Mouse (Mus musculus): ENCODE results near the gene Rbms3.

Rbms3 gene

GRCm38 (mm10) chr9:117484396-117484795, 145.3 kb downstream of the Rbms3 start:
- no peak for DNase-seq (ENCODE audit: low read depth)

GRCm38 (mm10) chr9:117476753-117477152, 153.0 kb downstream of the Rbms3 start:
- no peak for DNase-seq (ENCODE audit: low read depth)

- no peak for DNase-seq (ENCODE audit: low read depth)
Measured at GRCm38 (mm10) chr9:117452816-117453215, 176.9 kb downstream of the Rbms3 start.

DNA sequence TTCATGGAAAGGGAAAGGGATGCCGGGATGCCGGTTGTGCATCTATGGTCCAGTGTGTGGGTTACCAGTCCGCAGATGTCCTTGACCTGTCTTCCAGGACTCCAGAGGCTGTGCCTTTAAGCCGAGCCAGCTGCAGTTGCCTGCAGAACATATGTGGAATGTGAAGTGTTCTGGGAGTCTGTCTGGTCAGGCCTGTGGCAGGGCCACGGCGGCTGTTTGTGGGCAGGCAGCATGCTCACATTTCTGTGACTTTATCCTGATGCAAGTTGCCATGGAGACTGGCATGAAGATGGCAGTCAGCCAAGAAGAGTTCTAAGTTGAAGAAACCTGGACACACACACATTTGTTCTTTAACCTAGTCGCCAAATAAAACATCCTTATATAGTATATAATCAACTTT, 187.1 kb downstream of the Rbms3 start:
- DNase-seq (ENCODE audit: low read depth): peak; percentile 9

DNA sequence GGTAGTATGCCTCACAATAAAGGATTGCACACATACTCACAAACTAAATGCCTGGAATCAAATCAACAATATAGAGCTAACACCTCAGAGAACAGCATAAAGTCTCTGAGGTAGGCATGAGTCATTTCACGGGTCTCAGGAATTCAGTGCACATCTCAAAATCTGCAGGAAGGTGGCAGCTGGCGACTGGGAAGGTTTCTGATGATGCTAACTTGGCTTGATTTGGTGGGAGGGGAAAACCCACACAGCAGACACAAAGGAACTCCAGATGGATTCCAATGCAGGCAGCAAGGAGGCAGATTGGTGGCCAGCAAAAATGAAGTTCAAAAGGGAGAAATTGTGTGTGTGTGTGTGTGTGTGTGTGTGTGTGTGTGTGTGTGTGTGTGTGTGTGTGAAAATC, 193.9 kb downstream of the Rbms3 start:
- DNase-seq (ENCODE audit: low read depth): no peak

DNA sequence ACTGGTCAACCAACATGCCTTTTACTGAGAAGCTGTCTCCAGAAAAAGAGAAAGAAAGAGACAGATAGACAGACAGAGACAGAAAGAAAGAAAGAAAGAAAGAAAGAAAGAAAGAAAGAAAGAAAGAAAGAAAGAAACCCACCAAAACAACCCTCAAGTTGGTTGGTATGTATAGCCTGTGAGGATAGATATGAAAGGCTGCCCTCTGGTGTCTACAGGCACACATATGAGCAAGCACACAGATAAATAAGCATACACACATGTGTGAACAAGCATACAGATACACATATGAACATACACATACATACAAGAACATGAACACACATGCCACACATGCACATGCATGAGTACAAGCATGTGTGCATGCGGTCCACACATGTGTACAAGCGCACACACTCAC, 199.0 kb downstream of the Rbms3 start:
- no peak for DNase-seq (ENCODE audit: low read depth)

DNA sequence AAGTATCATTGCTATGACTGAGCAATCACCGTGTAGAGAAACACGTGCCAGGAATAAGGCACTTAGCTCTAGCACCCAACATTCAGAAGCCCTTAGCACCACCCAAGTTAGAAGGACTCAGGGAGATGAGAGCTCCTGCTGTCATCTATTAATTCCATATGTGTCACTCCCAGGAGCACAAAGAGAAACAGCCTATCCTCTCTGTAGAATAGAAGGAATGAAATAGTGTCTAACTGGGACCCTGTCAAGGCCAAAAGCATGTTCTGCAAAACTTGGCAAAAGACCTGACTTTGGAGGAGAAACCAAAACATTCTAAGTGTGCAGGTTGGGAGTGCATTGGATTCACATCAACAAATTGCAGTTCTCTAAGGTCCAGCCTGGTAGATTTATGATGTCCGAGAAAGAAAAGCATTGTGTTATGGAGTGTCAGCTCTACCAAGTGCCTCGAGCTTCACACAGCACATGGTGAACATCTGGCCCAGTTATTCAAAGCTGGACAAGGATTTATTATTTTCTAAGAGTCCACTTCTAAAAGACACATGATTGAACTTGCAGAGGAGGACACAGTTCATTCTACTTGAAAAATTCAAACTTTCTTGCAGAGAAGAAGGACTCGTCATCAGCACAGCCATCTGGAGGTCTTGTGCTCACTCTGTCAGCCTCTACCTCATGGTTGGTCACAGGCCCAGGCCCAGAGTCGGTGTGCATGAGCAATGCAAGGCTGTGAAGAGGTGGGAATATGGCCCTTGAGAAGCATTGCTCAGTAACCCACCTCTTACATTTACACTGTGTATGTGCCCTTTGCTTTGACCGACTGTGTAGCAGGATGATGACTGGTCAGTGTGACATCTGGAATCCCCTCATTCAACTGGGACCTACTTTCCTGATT, 200.3 kb downstream of the Rbms3 start:
- no peak for DNase-seq (ENCODE audit: low read depth)

- DNase-seq (ENCODE audit: low read depth): no peak
Measured at GRCm38 (mm10) chr9:117423259-117423658, 206.5 kb downstream of the Rbms3 start.

- no peak for DNase-seq (ENCODE audit: low read depth)
Measured at GRCm38 (mm10) chr9:117419874-117420485, 209.7 kb downstream of the Rbms3 start.

DNA sequence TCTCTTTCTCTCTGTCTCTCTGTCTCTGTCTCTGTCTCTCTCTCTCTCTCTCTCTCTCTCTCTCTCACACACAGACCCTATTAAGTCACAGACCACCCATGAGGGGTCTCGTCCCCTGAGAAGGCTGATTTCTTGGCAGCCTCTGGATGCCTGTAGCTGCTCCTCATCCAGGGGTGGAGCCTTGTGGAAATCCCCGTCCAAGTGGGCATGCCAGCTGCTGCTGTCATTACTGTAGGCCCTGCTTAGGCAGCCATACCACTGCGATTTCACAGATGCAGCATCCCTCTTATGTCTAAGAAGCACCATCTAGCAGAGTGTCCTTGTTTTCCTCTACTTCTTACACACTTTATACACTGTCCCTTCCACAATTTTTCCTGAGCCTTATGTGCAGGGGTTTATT, 216.5 kb downstream of the Rbms3 start:
- no peak for DNase-seq (ENCODE audit: low read depth)

DNA sequence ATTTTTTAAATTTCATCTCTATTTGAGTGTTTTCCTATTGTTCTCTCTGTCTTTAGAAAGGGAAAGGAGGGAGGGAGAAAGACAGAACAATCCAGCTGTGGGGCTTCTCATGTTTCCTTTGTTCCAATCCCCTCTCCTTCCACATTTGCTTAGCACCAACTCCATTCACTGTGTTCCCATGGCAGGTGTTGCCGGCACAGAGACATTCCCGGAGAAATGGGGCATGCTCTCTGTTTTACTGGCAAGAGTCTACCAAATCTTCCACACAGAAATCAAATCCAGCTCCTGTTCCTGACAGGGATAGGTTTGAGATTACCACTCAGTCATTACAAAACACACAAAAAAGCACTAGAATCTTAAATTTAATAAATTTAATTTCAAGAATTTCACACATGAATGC, 217.1 kb downstream of the Rbms3 start:
- DNase-seq (ENCODE audit: low read depth): no peak

GRCm38 (mm10) chr9:117404621-117405020, 225.1 kb downstream of the Rbms3 start:
- DNase-seq (ENCODE audit: low read depth): no peak

DNA sequence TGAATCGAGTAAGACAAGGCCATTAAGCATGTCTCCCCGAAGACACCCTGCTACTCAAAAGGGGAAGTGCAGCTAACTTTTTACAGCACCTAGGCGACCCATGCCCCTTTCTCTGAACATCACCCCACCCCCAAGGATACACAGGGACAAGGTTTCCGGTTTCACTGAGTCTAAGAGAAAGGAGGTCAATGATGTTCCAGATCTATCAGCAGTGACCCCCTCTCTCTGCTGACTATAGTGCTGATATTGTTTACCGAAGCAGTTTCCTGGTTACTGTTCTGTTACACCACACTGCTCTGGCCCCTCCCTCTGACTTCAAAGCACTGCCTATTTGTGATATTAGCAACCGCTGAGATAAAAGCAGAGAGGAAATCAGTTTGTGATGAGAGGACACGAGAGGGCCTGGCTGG, 229.4 kb downstream of the Rbms3 start:
- DNase-seq (ENCODE audit: low read depth): no peak

- no peak for DNase-seq (ENCODE audit: low read depth)
Measured at GRCm38 (mm10) chr9:117397071-117397470, 232.6 kb downstream of the Rbms3 start.

GRCm38 (mm10) chr9:117396586-117396985, 233.1 kb downstream of the Rbms3 start:
- no peak for DNase-seq (ENCODE audit: low read depth)

GRCm38 (mm10) chr9:117393626-117394525, 235.8 kb downstream of the Rbms3 start:
- no peak for DNase-seq (ENCODE audit: low read depth)

DNA sequence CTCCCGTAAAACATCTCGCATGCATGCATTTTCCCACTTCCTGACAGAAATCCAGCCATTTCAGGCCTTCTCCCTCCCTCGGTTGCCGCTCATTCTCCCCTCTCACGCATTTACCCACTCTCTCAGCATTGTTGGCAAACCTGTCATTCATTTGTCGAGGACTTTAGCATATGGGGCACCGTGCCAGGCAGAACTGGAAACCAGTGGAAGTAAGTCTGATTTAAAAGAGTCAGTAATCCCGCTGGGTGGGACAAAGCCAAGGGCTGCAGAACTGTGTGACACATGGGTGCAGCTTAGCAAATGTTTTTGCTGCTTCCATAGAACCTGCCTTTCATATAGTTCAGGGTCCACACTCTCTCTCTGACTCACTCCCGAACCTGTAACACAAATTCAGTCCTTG, 241.7 kb downstream of the Rbms3 start:
- no peak for DNase-seq (ENCODE audit: low read depth)

- no peak for DNase-seq (ENCODE audit: low read depth)
Measured at GRCm38 (mm10) chr9:117380876-117381275, 248.8 kb downstream of the Rbms3 start.

GRCm38 (mm10) chr9:117380076-117380475, 249.6 kb downstream of the Rbms3 start:
- DNase-seq (ENCODE audit: low read depth): no peak

DNA sequence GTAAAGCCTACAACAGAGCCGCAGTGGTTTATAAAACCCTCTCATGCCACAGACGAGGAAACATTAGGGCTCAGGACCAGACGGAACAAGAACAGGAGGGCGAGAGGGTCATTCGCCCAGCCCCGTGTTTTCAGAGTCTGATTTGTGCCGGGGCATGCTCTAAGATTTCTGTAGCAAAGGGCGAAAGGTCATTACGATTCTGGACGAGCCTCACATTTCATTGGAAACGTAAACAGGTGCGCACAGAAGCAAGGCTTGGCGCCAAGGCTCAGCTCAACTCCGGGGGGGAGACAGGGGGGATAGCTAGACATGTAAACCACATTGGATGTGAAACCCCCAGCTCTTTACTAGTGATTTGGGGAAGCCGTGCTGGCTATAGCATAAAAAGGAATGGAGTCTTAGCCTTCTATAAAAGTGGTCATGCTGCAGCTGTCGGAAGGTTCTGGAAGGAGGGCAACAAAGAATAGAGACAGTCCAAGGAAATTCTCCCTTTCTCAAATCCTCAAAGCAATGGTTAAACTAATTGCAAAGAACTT, 250.2 kb downstream of the Rbms3 start:
- no peak for DNase-seq (ENCODE audit: low read depth)

GRCm38 (mm10) chr9:117378131-117378890, 251.4 kb downstream of the Rbms3 start:
- no peak for DNase-seq (ENCODE audit: low read depth)
